Mouse (Mus musculus): ENCODE measurements around the gene Gm11939. TPM values are rescaled to one million over a fixed set of nuclear protein-coding genes. Genes with fewer than 3 reads are reported as not detected.

The Gm11939 gene
- polyA plus RNA-seq (2021; fragmentation: Nextera tagmentation): not detected in 2 replicates
- long read RNA-seq, experiment 1: 0 reads
- long read RNA-seq, experiment 2: 0 reads

GRCm38 (mm10) chr11:99559366-99559765, at the start of gene Gm11939:
TSS of gene Gm11939 (minus strand) at chr11:99559466.

GRCm38 (mm10) chr11:99603208-99603607, 43.9 kb upstream of the Gm11939 start, which contains the start of gene Gm11938:
TSS of gene Gm11938 (minus strand) at chr11:99603308.

DNA sequence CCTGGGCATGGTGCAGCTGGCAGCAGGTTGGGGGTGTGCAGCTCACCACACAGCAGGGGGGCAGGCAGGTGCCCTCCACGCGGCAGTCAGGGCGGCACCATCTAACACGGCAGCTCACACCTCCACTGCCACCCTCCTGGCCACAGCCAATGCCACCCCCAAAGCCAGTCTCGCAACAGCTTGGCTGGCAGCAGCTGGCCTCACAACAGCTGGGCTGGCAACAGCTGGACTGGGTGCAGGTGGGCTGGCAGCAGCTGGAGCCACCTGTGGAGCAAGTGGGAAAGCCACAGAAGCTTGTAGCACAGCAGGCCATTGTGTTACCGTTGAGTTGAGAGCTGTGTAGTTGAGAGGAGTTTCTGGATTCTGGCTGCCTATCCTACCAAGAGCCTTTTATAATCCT, 38.5 kb upstream of the Gm11939 start, which contains the start of gene Krtap9-3:
TSS of gene Krtap9-3 (minus strand) at position 364 of the 400 bp plus-strand sequence.

GRCm38 (mm10) chr11:99590981-99591380, 31.7 kb upstream of the Gm11939 start, which contains the start of gene Krtap1-3:
TSS of gene Krtap1-3 (minus strand) at chr11:99591339.

DNA sequence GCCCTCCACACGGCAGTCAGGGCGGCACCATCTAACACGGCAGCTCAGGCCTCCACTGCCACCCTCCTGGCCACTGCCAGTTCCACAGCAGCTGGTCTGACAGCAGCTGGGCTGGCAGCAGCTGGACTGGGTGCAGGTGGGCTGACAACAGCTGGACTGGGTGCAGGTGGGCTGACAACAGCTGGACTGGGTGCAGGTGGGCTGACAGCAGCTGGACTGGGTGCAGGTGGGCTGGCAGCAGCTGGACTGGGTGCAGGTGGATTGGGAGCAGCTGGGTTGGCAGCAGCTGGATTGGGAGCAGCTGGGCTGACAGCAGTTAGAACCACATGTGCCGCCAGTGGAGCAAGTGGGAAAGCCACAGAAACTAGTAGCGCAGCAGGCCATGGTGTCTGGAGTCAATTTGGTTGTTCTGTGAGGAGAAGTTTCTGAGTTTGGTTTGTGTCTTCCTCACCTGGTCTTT, 24.0 kb upstream of the Gm11939 start, which contains the start of gene Krtap1-4:
TSS of gene Krtap1-4 (minus strand) at position 410 of the 460 bp plus-strand sequence.

GRCm38 (mm10) chr11:99580636-99581035, 21.4 kb upstream of the Gm11939 start, which contains the start of gene Krtap1-5:
TSS of gene Krtap1-5 (minus strand) at chr11:99581016.

DNA sequence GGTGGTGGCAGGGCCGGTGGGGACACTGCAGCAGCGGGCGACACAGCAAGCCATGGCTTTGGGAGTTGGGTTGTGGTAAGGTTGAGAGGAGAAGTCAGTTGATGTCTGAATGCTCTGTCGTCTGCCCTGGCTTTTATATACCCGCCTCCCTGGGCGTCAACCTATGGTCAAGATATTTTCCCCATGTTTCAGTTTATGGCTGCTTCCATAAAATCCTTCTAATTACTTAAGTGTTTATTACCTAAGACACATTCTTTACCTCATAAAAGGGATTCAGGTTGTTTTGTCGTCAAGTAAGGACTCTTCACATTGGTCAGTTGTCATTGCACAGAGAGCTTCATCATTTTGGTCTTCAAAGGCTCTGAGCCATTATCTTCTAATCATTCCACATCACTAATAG, 7.3 kb upstream of the Gm11939 start, which contains the start of gene Krtap3-1:
TSS of gene Krtap3-1 (minus strand) at position 101 of the 400 bp plus-strand sequence.

DNA sequence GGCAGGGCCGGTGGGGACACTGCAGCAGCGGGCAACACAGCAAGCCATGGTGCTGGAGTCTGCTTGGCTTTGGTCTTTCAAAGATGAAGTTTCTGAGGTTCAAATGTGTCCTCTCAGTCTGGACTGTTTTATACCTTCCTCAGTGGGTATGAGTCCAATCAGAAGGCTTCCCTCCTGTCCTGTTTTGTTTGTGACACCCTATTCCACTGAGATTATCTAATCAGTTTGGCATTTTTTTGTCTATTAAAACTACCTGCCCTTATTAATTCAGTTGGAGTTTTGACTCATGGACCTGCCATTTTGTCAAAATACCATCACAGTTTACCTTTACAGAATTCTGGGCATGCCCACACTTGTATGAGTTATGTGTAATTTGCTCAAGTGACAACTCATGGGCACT, 2.5 kb downstream of the Gm11939 start, which contains the start of gene Krtap3-2:
TSS of gene Krtap3-2 (minus strand) at position 101 of the 400 bp plus-strand sequence.

GRCm38 (mm10) chr11:99550765-99551164, 8.5 kb downstream of the Gm11939 start, which contains the start of gene Krtap3-3:
TSS of gene Krtap3-3 (minus strand) at chr11:99550865.

GRCm38 (mm10) chr11:99521288-99521860, 37.9 kb downstream of the Gm11939 start, which contains the start of gene Krt39:
TSS of gene Krt39 (minus strand) at chr11:99521338.

Other genes starting within 250 kb of the Gm11939 start
- not detected in 2 replicates for gene Krt25, start 236.5 kb downstream of the Gm11939 start, polyA plus RNA-seq (2021; fragmentation: Nextera tagmentation)
- 0.10 TPM in 1 of 2 replicates, not detected in the other for gene Krt26, start 221.5 kb downstream of the Gm11939 start, polyA plus RNA-seq (2021; fragmentation: Nextera tagmentation)
- not detected in 2 replicates for gene Krt27, start 208.4 kb downstream of the Gm11939 start, polyA plus RNA-seq (2021; fragmentation: Nextera tagmentation)
- 0.16 and 0.35 TPM in 2 replicates for gene Krt28, start 184.6 kb downstream of the Gm11939 start, polyA plus RNA-seq (2021; fragmentation: Nextera tagmentation)
- gene Krt10, start 170.1 kb downstream of the Gm11939 start, polyA plus RNA-seq (2021; fragmentation: Nextera tagmentation): 42.1 and 46.5 TPM in 2 replicates
- gene Krt12, start 137.2 kb downstream of the Gm11939 start, polyA plus RNA-seq (2021; fragmentation: Nextera tagmentation): 5.2 and 6.6 TPM in 2 replicates
- not detected in 2 replicates for gene Krt20, start 121.3 kb downstream of the Gm11939 start, polyA plus RNA-seq (2021; fragmentation: Nextera tagmentation)
- gene Krt23, start 66.3 kb downstream of the Gm11939 start, polyA plus RNA-seq (2021; fragmentation: Nextera tagmentation): 0.97 TPM in 1 of 2 replicates, not detected in the other
- gene Krt39, start 38.1 kb downstream of the Gm11939 start, polyA plus RNA-seq (2021; fragmentation: Nextera tagmentation): not detected in 2 replicates
- gene Krt40, start 16.3 kb downstream of the Gm11939 start, polyA plus RNA-seq (2021; fragmentation: Nextera tagmentation): not detected in 2 replicates
- gene Krtap3-3, start 8.6 kb downstream of the Gm11939 start, polyA plus RNA-seq (2021; fragmentation: Nextera tagmentation): not detected in 2 replicates
- gene Krtap3-2, start 2.6 kb downstream of the Gm11939 start, polyA plus RNA-seq (2021; fragmentation: Nextera tagmentation): not detected in 2 replicates
- gene Krtap3-1, start 7.2 kb upstream of the Gm11939 start, polyA plus RNA-seq (2021; fragmentation: Nextera tagmentation): not detected in 2 replicates
- not detected in 2 replicates for gene Krtap1-5, start 21.6 kb upstream of the Gm11939 start, polyA plus RNA-seq (2021; fragmentation: Nextera tagmentation)
- not detected in 2 replicates for gene Krtap1-4, start 24.2 kb upstream of the Gm11939 start, polyA plus RNA-seq (2021; fragmentation: Nextera tagmentation)
- gene Krtap1-3, start 31.9 kb upstream of the Gm11939 start, polyA plus RNA-seq (2021; fragmentation: Nextera tagmentation): not detected in 2 replicates
- gene Krtap9-3, start 38.6 kb upstream of the Gm11939 start, polyA plus RNA-seq (2021; fragmentation: Nextera tagmentation): not detected in 2 replicates
- gene Gm11938, start 43.8 kb upstream of the Gm11939 start, polyA plus RNA-seq (2021; fragmentation: Nextera tagmentation): not detected in 2 replicates
- not detected in 2 replicates for gene Gm11937, start 50.7 kb upstream of the Gm11939 start, polyA plus RNA-seq (2021; fragmentation: Nextera tagmentation)
- not detected in 2 replicates for gene Krtap2-4, start 55.4 kb upstream of the Gm11939 start, polyA plus RNA-seq (2021; fragmentation: Nextera tagmentation)
- gene Gm11562, start 61.0 kb upstream of the Gm11939 start, polyA plus RNA-seq (2021; fragmentation: Nextera tagmentation): not detected in 2 replicates
- not detected in 2 replicates for gene Krtap4-1, start 68.8 kb upstream of the Gm11939 start, polyA plus RNA-seq (2021; fragmentation: Nextera tagmentation)
- not detected in 2 replicates for gene Krtap4-2, start 75.6 kb upstream of the Gm11939 start, polyA plus RNA-seq (2021; fragmentation: Nextera tagmentation)
- gene Krtap4-7, start 84.6 kb upstream of the Gm11939 start, polyA plus RNA-seq (2021; fragmentation: Nextera tagmentation): not detected in 2 replicates
- gene Gm11555, start 90.8 kb upstream of the Gm11939 start, polyA plus RNA-seq (2021; fragmentation: Nextera tagmentation): not detected in 2 replicates
- gene Gm11563, start 99.5 kb upstream of the Gm11939 start, polyA plus RNA-seq (2021; fragmentation: Nextera tagmentation): not detected in 2 replicates
- gene Krtap4-6, start 106.5 kb upstream of the Gm11939 start, polyA plus RNA-seq (2021; fragmentation: Nextera tagmentation): not detected in 2 replicates
- not detected in 2 replicates for gene Gm14190, start 131.3 kb upstream of the Gm11939 start, polyA plus RNA-seq (2021; fragmentation: Nextera tagmentation)
- gene Gm14180, start 174.8 kb upstream of the Gm11939 start, polyA plus RNA-seq (2021; fragmentation: Nextera tagmentation): not detected in 2 replicates
- gene Gm11595, start 213.4 kb upstream of the Gm11939 start, polyA plus RNA-seq (2021; fragmentation: Nextera tagmentation): not detected in 2 replicates
- gene Krtap4-8, start 221.2 kb upstream of the Gm11939 start, polyA plus RNA-seq (2021; fragmentation: Nextera tagmentation): not detected in 2 replicates
- not detected in 2 replicates for gene Krtap4-9, start 225.7 kb upstream of the Gm11939 start, polyA plus RNA-seq (2021; fragmentation: Nextera tagmentation)
- not detected in 2 replicates for gene Gm11596, start 234.0 kb upstream of the Gm11939 start, polyA plus RNA-seq (2021; fragmentation: Nextera tagmentation)
- not detected in 2 replicates for gene Gm11569, start 239.5 kb upstream of the Gm11939 start, polyA plus RNA-seq (2021; fragmentation: Nextera tagmentation)
- gene Gm11554, start 245.0 kb upstream of the Gm11939 start, polyA plus RNA-seq (2021; fragmentation: Nextera tagmentation): not detected in 2 replicates

All from layer of hippocampus, adult 6 months (tissue).